Mouse (Mus musculus) left cerebral cortex, adult 11 months (tissue): Measurements from ENCODE around the gene Per1.

Experiments used
- DNase-seq: peaks from one replicate; pipeline ENCODE4 v3.0.0; 2022; ENCODE audit warnings: low spot score

Gene Per1

DNA sequence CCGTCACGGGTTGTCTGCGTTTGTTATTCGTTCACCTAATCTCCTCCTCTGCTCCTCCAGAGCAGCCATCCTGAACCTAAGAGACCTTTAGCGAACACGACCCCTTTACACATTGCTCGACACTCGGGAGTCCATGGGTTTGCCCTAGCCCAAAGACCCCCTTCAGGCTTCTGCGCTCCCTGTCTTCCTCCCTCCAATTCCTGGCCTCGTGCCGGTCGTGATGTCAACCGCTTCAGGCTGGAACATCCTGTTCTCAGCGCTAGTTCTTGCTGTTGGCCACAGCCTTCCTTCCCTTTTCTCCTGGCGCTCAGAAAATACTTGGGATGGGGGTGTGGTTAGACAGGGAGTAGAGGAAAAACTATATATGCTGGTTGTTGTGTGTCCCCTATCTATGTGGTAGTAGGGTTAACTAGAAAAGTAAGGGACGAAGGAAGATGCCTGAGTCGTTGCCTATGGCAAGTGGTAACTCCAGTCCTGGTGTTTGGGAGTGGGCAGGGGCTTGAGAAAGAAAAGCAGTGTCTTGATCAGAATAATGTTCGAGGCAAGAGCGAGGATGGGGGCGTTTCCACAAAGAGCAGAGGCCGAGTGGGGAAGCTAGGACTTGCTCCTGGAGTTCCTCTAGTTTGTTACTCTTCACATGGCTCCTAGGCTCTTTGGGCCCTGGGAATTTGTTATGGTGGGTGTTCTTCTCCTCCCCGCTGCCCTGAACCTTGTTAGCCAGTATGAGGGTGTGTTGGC, 4.3 kb downstream of the Per1 start:
- DNase-seq: no peak

- no peak for DNase-seq
Observed at GRCm38 (mm10) chr11:69099915-69100345, 4.9 kb downstream of the Per1 start.

DNA sequence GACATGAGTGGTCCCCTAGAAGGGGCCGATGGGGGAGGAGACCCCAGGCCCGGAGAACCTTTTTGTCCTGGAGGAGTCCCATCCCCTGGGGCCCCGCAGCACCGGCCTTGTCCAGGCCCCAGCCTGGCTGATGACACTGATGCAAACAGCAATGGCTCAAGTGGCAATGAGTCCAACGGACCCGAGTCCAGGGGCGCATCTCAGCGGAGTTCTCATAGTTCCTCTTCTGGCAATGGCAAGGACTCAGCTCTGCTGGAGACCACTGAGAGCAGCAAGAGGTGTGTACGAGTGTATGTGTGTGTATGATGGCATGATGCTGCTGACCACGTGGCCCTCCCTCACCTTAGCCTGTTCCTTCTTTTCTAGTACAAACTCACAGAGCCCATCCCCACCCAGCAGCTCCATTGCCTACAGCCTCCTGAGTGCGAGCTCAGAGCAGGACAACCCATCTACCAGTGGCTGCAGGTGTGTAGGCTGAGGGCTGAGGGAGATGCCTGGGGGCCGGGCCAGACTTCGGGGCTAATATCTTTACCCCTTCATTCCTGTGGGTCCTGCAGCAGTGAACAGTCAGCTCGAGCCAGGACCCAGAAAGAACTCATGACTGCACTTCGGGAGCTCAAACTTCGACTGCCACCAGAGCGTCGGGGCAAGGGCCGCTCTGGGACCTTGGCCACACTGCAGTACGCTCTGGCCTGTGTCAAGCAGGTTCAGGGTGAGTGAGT, 5.8 kb downstream of the Per1 start:
- DNase-seq: no peak

GRCm38 (mm10) chr11:69101604-69102402, 6.8 kb downstream of the Per1 start:
- no peak for DNase-seq

GRCm38 (mm10) chr11:69102403-69102725, 7.3 kb downstream of the Per1 start:
- no peak for DNase-seq

GRCm38 (mm10) chr11:69103121-69103520, 8.1 kb downstream of the Per1 start:
- no peak for DNase-seq

- DNase-seq: no peak
Observed at GRCm38 (mm10) chr11:69103531-69104435, 8.8 kb downstream of the Per1 start.

- no peak for DNase-seq
Observed at GRCm38 (mm10) chr11:69104487-69104886, 9.5 kb downstream of the Per1 start.

- DNase-seq: no peak
Observed at GRCm38 (mm10) chr11:69105227-69105626, 10.2 kb downstream of the Per1 start.

- DNase-seq: no peak
Observed at GRCm38 (mm10) chr11:69105796-69106195, 10.8 kb downstream of the Per1 start.

DNA sequence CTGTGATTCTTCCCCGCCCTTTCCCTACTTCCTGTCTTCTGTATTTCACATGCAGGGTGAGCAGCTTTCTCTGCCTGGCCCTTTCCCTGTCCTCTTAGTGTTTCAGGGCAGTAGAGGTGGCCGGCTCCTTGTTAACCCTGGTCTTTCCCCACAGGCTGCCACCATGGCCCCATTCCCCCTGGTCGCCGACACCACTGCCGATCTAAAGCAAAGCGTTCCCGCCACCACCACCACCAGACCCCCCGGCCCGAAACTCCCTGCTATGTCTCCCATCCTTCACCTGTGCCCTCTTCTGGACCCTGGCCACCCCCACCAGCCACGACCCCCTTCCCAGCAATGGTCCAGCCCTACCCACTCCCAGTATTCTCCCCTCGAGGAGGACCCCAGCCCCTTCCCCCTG, 11.3 kb downstream of the Per1 start:
- no peak for DNase-seq

GRCm38 (mm10) chr11:69106842-69107241, 11.8 kb downstream of the Per1 start:
- no peak for DNase-seq

GRCm38 (mm10) chr11:69107676-69108075, 12.7 kb downstream of the Per1 start:
- no peak for DNase-seq

DNA sequence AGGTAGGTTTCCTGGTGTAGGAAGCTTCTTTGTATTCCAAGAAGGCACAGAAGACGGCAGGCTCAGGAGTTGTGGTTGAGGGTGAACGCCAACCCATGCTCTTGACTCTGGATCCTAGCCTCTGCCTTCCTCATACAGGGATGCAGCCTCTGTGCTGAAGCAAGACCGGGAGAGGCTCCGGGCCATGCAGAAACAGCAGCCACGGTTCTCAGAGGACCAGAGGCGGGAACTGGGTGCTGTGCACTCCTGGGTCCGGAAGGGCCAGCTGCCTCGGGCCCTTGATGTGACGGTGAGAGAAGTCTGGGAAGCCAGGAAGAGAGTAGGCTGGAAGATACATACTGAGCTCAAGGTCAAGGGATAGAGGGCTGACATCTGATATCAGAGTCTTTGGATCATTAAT, 13.2 kb downstream of the Per1 start:
- no peak for DNase-seq

GRCm38 (mm10) chr11:69109032-69109900, 14.2 kb downstream of the Per1 start:
- no peak for DNase-seq

GRCm38 (mm10) chr11:69110319-69111046, 15.5 kb downstream of the Per1 start:
- no peak for DNase-seq

DNA sequence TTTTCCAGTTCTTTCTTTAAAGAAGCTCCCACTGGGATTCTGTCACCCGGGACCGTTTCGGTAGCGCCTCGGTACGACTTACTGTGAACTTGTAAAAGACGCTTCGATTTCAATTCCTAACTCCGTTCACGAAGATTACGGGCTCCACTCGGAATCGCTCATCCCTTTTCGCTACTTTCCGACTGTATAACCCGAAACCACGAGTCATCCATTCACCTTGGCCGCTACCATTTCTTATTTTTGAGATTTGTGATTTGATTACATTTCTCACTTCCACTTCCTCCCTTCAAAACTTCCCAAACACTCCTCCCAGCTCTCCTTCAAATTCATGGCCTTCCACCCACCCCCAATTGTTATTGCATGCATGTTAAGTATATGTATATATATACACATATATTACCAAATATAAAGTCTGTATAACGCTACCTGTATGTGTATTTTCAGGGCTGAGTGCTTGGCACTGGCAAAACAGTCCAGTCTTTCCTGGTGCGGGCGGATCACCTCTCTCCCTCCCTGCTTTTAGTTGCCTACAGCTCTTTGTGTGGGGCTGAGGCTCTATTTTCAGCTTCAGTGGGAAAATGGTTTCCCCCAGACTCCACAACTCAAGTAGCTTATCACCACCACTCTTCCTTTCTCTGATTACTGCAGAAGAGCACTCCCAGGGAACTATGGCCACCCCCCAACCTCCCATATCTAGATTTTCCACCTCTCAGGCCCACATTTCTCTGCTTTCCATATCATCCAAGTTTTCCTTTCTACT, 16.2 kb downstream of the Per1 start:
- no peak for DNase-seq

DNA sequence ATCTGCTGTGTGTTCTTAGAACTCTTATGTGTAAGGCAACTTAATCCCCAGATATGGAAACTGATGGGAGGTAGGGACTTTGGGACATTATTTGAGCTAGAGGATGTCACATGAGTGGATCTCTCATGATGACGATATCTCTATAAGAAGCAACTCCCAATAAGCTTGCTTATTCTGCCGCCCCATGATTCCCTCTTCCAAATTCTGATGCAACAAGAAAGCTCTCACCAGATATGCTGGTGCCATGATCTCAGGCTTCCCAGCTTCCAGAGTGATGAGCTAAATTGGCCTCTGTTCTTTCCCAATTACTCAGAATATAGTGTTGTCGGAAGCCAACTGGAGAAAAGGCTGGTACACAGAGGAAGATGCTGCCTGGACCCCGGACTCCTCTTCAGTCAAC, 16.8 kb downstream of the Per1 start:
- DNase-seq: no peak

- no peak for DNase-seq
Observed at GRCm38 (mm10) chr11:69114018-69114417, 19.0 kb downstream of the Per1 start.
